Mouse (Mus musculus): ENCODE data around the gene Trio. TPM values are rescaled to one million over a fixed set of nuclear protein-coding genes. Genes with fewer than 3 reads are reported as not detected.

Trio gene
- polyA plus RNA-seq, 1 experiment = 24.7 TPM

DNA sequence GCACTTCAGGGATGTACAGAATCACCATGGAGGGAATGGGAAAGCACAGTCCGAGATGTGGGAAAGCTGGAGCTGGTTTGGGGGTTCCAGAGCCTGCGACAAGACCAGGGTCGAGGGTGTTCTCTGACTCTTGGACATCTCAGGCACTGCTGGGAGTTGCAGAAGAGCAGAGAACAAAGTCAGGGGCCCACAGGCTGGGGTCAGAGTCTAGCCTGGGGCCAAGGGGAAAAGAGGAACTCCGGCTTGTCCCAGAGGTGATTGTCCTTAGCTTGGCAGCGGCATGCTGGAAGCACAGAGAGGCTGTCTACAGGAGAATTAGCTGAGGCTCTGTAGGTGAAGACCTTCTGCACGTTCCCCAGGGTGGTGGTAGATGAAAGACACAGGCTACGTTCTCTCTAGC lies 307.0 kb downstream of the Trio start:
- 66% methylated on average over 7 of the region's 7 CpGs for WGBS
- no peaks in the 10 kb centered on the region for H3K4me1 ChIP-seq (ENCODE audit: control insufficient read depth, insufficient read depth, low read length)
- no peak overlapping the region for H3K4me3 ChIP-seq (replicated peaks; ENCODE audit: control insufficient read depth, low read depth, low read length)
- no peak overlapping the region for H3K27ac ChIP-seq (ENCODE audit: control insufficient read depth, insufficient read depth, low read depth, low read length, poor library complexity)
- TF ChIP-seq POLR2A (IDR thresholded peaks at IDR 0.05; ENCODE audit: borderline replicate concordance, control insufficient read depth, low read depth, low read length) (no peak), CTCF (IDR thresholded peaks at IDR 0.05; ENCODE audit: control insufficient read depth, insufficient read depth, low read length) (no peak)

DNA sequence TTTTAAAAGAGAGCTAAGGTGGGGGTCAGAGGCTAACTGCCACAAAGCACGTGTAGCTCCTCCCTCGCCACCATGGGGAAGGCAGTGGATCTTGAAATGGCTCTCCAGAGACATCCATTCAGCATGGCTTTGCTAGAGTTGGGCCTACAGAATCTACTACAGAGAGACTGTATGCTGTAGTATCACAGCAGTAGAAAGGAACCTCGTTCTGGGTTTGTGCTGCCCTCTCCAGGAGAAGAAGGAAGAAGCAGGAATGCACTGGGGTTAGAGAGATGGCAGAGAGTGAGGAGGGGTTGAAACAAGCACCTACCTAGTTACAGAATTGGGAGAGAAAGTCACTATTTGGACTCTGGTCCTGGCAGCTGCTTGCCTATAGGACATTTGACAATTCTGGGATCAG lies 310.3 kb downstream of the Trio start:
- WGBS = 19% methylated on average over 3 of the region's 3 CpGs
- Histone ChIP-seq H3K4me3 (replicated peaks; ENCODE audit: control insufficient read depth, low read depth, low read length) (no peak overlapping the region), H3K27ac (ENCODE audit: control insufficient read depth, insufficient read depth, low read depth, low read length, poor library complexity) (no peak overlapping the region), H3K4me1 (ENCODE audit: control insufficient read depth, insufficient read depth, low read length) (no peaks in the 10 kb centered on the region)
- peak; percentile 28; the same call in 1 of the 2 replicates for TF ChIP-seq CTCF (IDR thresholded peaks at IDR 0.05; ENCODE audit: control insufficient read depth, insufficient read depth, low read length)
- TF ChIP-seq POLR2A (IDR thresholded peaks at IDR 0.05; ENCODE audit: borderline replicate concordance, control insufficient read depth, low read depth, low read length) = no peak

GRCm38 (mm10) chr15:27710698-27711097 lies 314.9 kb downstream of the Trio start:
- H3K4me3 ChIP-seq (replicated peaks; ENCODE audit: control insufficient read depth, low read depth, low read length) = no peak overlapping the region
- H3K27ac ChIP-seq (ENCODE audit: control insufficient read depth, insufficient read depth, low read depth, low read length, poor library complexity) = no peak overlapping the region
- TF ChIP-seq CTCF (IDR thresholded peaks at IDR 0.05; ENCODE audit: control insufficient read depth, insufficient read depth, low read length) (no peak), POLR2A (IDR thresholded peaks at IDR 0.05; ENCODE audit: borderline replicate concordance, control insufficient read depth, low read depth, low read length) (no peak)
- no peaks in the 10 kb centered on the region; the same call in 1 of the 2 replicates for H3K4me1 ChIP-seq (ENCODE audit: control insufficient read depth, insufficient read depth, low read length)
- 79% methylated on average over 9 of the region's 9 CpGs for WGBS

DNA sequence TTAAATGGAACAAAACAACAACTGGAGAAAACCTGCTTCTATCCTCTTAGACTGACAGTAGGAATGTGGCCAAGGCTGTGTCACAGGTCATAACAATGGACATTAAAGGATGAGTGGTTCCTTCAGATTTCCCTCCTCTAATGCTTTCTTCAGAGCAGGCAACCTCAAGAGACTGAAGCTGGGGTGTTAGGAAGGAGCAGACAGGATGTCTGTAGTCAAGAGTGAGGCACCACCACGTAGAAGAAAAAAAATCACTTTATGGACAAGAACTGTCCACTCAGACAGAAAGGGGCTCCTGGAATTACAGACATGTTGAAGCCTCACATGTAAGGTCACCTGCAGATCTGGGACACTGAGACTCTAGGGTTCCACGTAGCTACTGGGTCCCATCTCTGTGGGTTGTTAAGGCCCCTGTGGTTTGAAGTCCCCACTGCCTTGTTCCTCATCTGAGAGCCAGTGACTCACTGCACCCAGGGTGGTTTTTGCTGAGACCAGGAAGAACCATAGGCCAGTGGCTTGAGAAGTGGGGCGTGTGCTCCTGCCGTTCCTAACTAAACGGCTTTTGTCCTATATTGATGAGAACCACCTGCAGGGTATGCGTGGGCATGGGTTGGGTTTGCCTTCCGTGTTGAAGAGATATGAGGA lies 316.6 kb downstream of the Trio start:
- 18% methylated on average over 7 of the region's 7 CpGs for WGBS
- H3K4me3 ChIP-seq (replicated peaks; ENCODE audit: control insufficient read depth, low read depth, low read length) = no peak overlapping the region
- peak overlapping the region; percentile 29; the same call in 1 of the 2 replicates for H3K27ac ChIP-seq (ENCODE audit: control insufficient read depth, insufficient read depth, low read depth, low read length, poor library complexity)
- H3K4me1 ChIP-seq (ENCODE audit: control insufficient read depth, insufficient read depth, low read length) = peaks cover 2% of the 10 kb centered on the region; the same call in 1 of the 2 replicates
- TF ChIP-seq CTCF (IDR thresholded peaks at IDR 0.05; ENCODE audit: control insufficient read depth, insufficient read depth, low read length) (no peak), POLR2A (IDR thresholded peaks at IDR 0.05; ENCODE audit: borderline replicate concordance, control insufficient read depth, low read depth, low read length) (no peak)

DNA sequence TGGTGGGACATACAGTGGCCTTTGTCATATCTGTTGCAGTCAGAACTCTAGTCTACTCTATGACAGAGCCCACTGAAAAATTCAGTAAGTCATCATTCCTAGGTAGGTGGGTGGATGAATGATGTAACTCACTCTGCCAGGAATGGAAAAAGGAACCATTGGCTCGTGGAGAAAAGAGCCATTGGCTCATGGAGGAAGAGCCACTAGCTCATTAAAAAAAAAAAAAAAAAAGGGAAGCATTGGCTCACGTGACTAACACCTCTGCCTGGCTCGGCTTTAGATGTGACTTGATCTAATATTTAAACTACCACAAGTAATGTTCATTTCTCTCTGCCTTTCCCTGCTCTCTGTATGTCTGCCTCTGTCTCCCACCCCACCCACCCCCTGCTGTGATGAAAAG lies 317.1 kb downstream of the Trio start:
- peaks cover 2% of the 10 kb centered on the region; the same call in 1 of the 2 replicates for H3K4me1 ChIP-seq (ENCODE audit: control insufficient read depth, insufficient read depth, low read length)
- no peak overlapping the region for H3K27ac ChIP-seq (ENCODE audit: control insufficient read depth, insufficient read depth, low read depth, low read length, poor library complexity)
- WGBS = 5% methylated on average over 3 of the region's 3 CpGs
- no peak overlapping the region for H3K4me3 ChIP-seq (replicated peaks; ENCODE audit: control insufficient read depth, low read depth, low read length)
- TF ChIP-seq CTCF (IDR thresholded peaks at IDR 0.05; ENCODE audit: control insufficient read depth, insufficient read depth, low read length) (no peak), POLR2A (IDR thresholded peaks at IDR 0.05; ENCODE audit: borderline replicate concordance, control insufficient read depth, low read depth, low read length) (no peak)

GRCm38 (mm10) chr15:27702972-27703313 lies 322.7 kb downstream of the Trio start:
- 7% methylated on average over 1 of the region's 1 CpGs for WGBS
- H3K4me3 ChIP-seq (replicated peaks; ENCODE audit: control insufficient read depth, low read depth, low read length) = no peak overlapping the region
- peak overlapping the region; percentile 39 for H3K27ac ChIP-seq (ENCODE audit: control insufficient read depth, insufficient read depth, low read depth, low read length, poor library complexity)

GRCm38 (mm10) chr15:27702031-27702971 lies 323.3 kb downstream of the Trio start:
- H3K27ac ChIP-seq (ENCODE audit: control insufficient read depth, insufficient read depth, low read depth, low read length, poor library complexity) = peak overlapping the region; percentile 39
- under 1% methylated on average over 11 of the region's 11 CpGs for WGBS
- TF ChIP-seq POLR2A (IDR thresholded peaks at IDR 0.05; ENCODE audit: borderline replicate concordance, control insufficient read depth, low read depth, low read length) (no peak), CTCF (IDR thresholded peaks at IDR 0.05; ENCODE audit: control insufficient read depth, insufficient read depth, low read length) (no peak)
- peaks cover 10% of the 10 kb centered on the region for H3K4me1 ChIP-seq (ENCODE audit: control insufficient read depth, insufficient read depth, low read length)
- no peak overlapping the region for H3K4me3 ChIP-seq (replicated peaks; ENCODE audit: control insufficient read depth, low read depth, low read length)

More at GRCm38 (mm10) chr15:27702972-27703313, 322.7 kb downstream of the Trio start:
- no peak for TF ChIP-seq CTCF (IDR thresholded peaks at IDR 0.05; ENCODE audit: control insufficient read depth, insufficient read depth, low read length)
- TF ChIP-seq POLR2A (IDR thresholded peaks at IDR 0.05; ENCODE audit: borderline replicate concordance, control insufficient read depth, low read depth, low read length) = no peak
- H3K4me1 ChIP-seq (ENCODE audit: control insufficient read depth, insufficient read depth, low read length) = peaks cover 10% of the 10 kb centered on the region

DNA sequence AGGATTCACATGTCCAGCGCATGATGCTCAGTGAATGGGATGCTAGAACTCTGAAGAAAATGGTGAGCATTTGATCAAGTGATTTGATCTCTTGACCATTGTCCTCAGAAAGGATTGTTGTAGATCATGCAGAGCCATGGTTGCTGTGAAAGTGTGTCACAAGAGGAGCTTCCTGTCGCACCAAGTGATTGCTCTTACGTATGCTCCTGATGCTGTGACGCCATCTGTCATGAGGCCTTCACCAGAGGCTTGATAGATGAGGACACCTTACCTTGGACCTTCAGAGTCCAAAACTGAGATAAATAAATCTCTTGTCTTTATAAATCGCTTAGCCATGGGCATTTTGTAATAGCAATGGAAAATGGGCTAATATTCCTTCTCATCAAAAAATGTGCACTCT lies 328.0 kb downstream of the Trio start:
- Histone ChIP-seq H3K4me3 (replicated peaks; ENCODE audit: control insufficient read depth, low read depth, low read length) (no peak overlapping the region), H3K27ac (ENCODE audit: control insufficient read depth, insufficient read depth, low read depth, low read length, poor library complexity) (no peak overlapping the region), H3K4me1 (ENCODE audit: control insufficient read depth, insufficient read depth, low read length) (peaks cover 4% of the 10 kb centered on the region)
- 57% methylated on average over 5 of the region's 5 CpGs for WGBS
- no peak for TF ChIP-seq CTCF (IDR thresholded peaks at IDR 0.05; ENCODE audit: control insufficient read depth, insufficient read depth, low read length)
- TF ChIP-seq POLR2A (IDR thresholded peaks at IDR 0.05; ENCODE audit: borderline replicate concordance, control insufficient read depth, low read depth, low read length) = no peak
